Mouse (Mus musculus) thymus, adult 2 months (tissue): Measurements from ENCODE around the gene Pik3r5. TPM values are rescaled to one million over a fixed set of nuclear protein-coding genes. Genes with fewer than 3 reads are reported as not detected.

Experiments used
- DNase-seq: peaks from one replicate; pipeline ENCODE4 v3.0.0; 2021
- H3K27ac ChIP-seq: fragments of 200-500 bp; 2 replicates; pipeline ENCODE4 v1.5.1; 2012; ENCODE audit warnings: low read length, control low read depth; ENCODE audit not compliant: control insufficient read depth, insufficient read depth
- H3K27me3 ChIP-seq: fragments of 200-500 bp; 2 replicates; pipeline ENCODE4 v1.6.1; 2012; ENCODE audit warnings: mild to moderate bottlenecking, low read length, moderate library complexity, mixed read lengths; ENCODE audit not compliant: control insufficient read depth, insufficient read depth
- H3K36me3 ChIP-seq: fragments of 200-500 bp; 2 replicates; pipeline ENCODE4 v1.6.1; 2012; ENCODE audit warnings: mild to moderate bottlenecking, low read length, moderate library complexity; ENCODE audit not compliant: control insufficient read depth, insufficient read depth
- H3K4me1 ChIP-seq: fragments of 200-500 bp; replicated peaks from 2 replicates; pipeline ENCODE4 v1.6.1; 2012; ENCODE audit warnings: low read length; ENCODE audit not compliant: control insufficient read depth, insufficient read depth
- H3K4me3 ChIP-seq: fragments of 200-500 bp; 2 replicates; pipeline ENCODE4 v1.5.1; 2012; ENCODE audit warnings: mild to moderate bottlenecking, low read length, control low read depth, moderate library complexity; ENCODE audit not compliant: control insufficient read depth, insufficient read depth
- CTCF ChIP-seq: fragments of 200-500 bp; IDR thresholded peaks from 2 replicates; pipeline ENCODE4 v1.5.1; 2012; ENCODE audit warnings: mild to moderate bottlenecking, control low read depth, low read length, moderate library complexity, borderline replicate concordance; ENCODE audit not compliant: control insufficient read depth, poor library complexity, insufficient read depth; ENCODE audit errors: extremely low read depth
- POLR2A ChIP-seq: fragments of 200-500 bp; IDR thresholded peaks from 2 replicates; pipeline ENCODE4 v1.6.1; 2012; ENCODE audit warnings: mild to moderate bottlenecking, low read length, control low read depth, moderate library complexity; ENCODE audit not compliant: control insufficient read depth, poor library complexity, insufficient read depth; ENCODE audit errors: extremely low read depth
- WGBS: fragments of 180-500 bp; shearing (Covaris S2); methylation state at CpG from one replicate; pipeline ENCODE4 v1.1.7; 2018; 5-methylcytosine and 5-hydroxymethylcytosine counted together
- polyA plus RNA-seq: library from polyadenylated mRNA; depleted of rRNA; stranded (reverse); fragments of >200 nt; gene quantifications from 2 replicates; pipeline ENCODE4 v1.2.3, GENCODE M21; 2012

Pik3r5 gene
- polyA plus RNA-seq, 1 experiment, result 105 TPM

DNA sequence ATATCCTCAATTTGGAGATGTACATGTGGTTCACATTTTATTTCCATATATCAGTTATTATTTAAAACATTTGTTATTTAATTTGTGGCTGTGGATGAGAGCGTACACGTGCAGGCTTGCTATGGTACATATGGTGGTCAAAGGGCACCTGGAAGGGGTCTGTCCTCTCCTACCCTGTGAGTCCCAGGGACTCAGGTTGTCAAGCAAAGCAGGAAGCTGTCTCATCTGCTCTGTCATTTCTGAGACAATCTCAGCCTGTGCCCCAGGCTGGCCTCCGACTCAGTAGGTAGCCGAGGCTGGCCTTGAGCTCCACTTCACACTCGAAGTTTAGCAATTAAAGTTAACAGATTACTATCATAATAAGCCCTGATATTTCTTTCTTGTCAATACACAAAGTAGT lies 1.6 kb downstream of the Pik3r5 start:
- TF ChIP-seq CTCF (no peak), POLR2A (no peak)
- WGBS, result 78% methylated on average over 5 of the region's 5 CpGs
- no peaks in the 10 kb centered on the region for H3K36me3 ChIP-seq
- H3K4me3 ChIP-seq, result peak overlapping the region; percentile 17; the same call in 1 of the 2 replicates
- no peak for DNase-seq
- H3K27ac ChIP-seq, result peak overlapping the region; percentile 7
- H3K27me3 ChIP-seq, result no peaks in the 10 kb centered on the region
- peaks cover 55% of the 10 kb centered on the region for H3K4me1 ChIP-seq

DNA sequence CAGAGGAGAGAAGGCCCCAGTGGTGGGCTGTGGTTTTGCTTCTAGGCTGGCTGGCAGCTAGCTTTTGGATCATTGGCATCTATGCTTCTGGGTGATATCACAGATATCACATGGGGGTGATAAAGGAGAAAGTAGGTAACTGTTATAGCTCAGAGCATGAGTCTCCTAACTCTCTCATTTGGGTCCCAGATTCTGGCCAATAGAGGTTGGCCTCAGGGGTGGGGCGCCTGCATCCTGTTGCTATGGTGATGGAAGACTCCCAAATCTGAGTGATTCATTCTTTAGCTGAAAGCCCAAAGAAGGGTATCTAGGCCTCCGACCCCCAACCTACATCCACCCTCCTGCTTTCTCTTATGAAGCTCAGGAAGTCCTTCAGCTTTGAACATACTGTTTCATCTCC lies 2.8 kb downstream of the Pik3r5 start:
- H3K4me3 ChIP-seq, result no peak overlapping the region
- TF ChIP-seq CTCF (no peak), POLR2A (no peak)
- no peaks in the 10 kb centered on the region for H3K27me3 ChIP-seq
- no peak overlapping the region for H3K27ac ChIP-seq
- no peak for DNase-seq
- WGBS, result 51% methylated on average over 2 of the region's 2 CpGs
- H3K36me3 ChIP-seq, result no peaks in the 10 kb centered on the region
- H3K4me1 ChIP-seq, result peaks cover 62% of the 10 kb centered on the region

DNA sequence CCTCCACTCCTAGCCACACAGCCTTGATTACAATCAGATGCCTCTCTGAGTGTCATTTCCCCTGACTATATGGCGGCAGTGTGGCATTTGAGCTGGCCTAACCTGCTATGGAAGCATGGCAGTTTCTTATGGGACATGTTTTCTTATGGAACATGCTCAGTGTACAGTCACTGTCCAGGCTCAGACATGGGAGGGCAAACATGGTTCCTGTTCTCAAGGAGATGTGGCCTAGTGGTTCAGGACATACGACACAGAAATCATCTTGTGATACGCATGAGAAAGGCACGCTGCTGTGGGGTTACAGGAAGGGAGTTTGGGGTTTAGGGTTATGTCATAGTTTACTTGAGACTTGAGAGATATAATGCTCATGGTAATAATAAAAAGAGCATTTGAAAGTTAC lies 3.7 kb downstream of the Pik3r5 start:
- 46% methylated on average over 4 of the region's 4 CpGs for WGBS

DNA sequence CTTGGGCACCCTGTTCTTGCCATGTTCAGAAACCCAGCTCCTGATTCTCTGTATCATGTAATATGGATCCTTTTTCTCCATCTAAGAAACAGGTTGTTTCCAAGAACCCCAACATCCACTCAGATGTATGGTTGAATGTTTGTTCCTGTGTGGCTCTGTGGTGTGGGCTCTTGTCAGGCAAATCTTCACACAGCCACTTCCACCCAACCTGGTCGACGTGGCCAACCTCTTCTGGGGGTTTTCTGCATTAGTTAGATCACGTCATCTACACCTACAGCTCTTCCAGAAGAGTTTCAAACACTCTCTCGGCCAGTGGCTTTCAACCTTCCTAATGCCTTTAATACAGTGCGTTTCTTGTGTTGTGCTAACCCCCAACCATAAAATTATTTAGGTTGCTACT lies 4.5 kb downstream of the Pik3r5 start:
- DNase-seq, result no peak
- Histone ChIP-seq H3K36me3 (no peaks in the 10 kb centered on the region), H3K4me3 (no peak overlapping the region), H3K4me1 (peaks cover 61% of the 10 kb centered on the region), H3K27ac (no peak overlapping the region), H3K27me3 (no peaks in the 10 kb centered on the region)
- TF ChIP-seq CTCF, result no peak
- no peak for TF ChIP-seq POLR2A
- 46% methylated on average over 5 of the region's 5 CpGs for WGBS

More for the DNA sequence above, 3.7 kb downstream of the Pik3r5 start:
- Histone ChIP-seq H3K4me1 (peaks cover 62% of the 10 kb centered on the region), H3K27ac (no peak overlapping the region; the same call in 1 of the 2 replicates), H3K27me3 (no peaks in the 10 kb centered on the region), H3K4me3 (no peak overlapping the region), H3K36me3 (no peaks in the 10 kb centered on the region)
- no peak for DNase-seq
- TF ChIP-seq CTCF (no peak), POLR2A (no peak)

DNA sequence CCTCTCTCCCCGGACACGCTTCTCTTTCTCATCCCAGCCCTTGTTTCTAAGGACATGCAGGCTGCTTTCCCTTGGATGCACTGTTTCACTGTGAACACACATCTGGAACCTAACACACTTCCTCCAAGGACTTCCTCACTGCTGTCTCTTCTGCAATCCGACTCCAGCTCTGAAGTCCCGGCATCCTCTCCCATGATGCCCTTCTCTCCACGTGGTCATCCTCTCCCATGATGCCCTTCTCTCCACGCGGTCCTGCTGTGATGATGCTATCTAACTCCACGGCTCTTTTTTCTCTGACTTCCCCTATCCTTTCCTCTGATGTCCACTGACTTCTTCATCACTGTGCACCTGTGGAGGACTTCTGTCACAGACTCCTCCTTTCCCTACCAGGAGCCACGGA lies 8.2 kb downstream of the Pik3r5 start:
- Histone ChIP-seq H3K27me3 (no peaks in the 10 kb centered on the region), H3K4me1 (peaks cover 60% of the 10 kb centered on the region), H3K36me3 (peaks cover 5% of the 10 kb centered on the region; the same call in 1 of the 2 replicates), H3K27ac (no peak overlapping the region), H3K4me3 (no peak overlapping the region)
- DNase-seq, result no peak
- 88% methylated on average over 9 of the region's 9 CpGs for WGBS
- no peak for TF ChIP-seq CTCF
- TF ChIP-seq POLR2A, result no peak

DNA sequence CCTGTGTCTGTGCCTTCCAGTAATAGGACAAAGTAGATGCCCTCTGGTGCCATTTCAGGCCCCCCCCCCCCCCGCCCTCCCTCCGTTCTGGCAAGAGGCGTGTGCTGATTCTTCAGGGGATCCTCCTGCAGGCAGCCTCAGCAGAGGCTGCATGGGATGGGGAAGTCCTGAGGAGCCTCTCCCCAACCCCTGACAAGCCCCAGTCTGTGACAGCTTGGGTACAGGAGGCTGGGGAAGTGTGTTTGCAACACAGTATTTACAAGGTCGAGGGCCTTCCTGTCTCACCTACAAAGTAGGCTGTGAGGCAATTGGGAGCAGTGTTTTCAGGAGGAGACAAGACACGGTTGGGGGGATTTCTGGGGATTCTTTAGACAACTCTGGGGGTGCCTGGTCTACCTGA lies 9.0 kb downstream of the Pik3r5 start:
- H3K4me1 ChIP-seq, result peaks cover 53% of the 10 kb centered on the region
- no peak overlapping the region for H3K27ac ChIP-seq
- no peak overlapping the region for H3K4me3 ChIP-seq
- TF ChIP-seq CTCF (no peak), POLR2A (no peak)
- no peak for DNase-seq
- 64% methylated on average over 5 of the region's 5 CpGs for WGBS
- H3K36me3 ChIP-seq, result peaks cover 5% of the 10 kb centered on the region; the same call in 1 of the 2 replicates
- H3K27me3 ChIP-seq, result no peaks in the 10 kb centered on the region

DNA sequence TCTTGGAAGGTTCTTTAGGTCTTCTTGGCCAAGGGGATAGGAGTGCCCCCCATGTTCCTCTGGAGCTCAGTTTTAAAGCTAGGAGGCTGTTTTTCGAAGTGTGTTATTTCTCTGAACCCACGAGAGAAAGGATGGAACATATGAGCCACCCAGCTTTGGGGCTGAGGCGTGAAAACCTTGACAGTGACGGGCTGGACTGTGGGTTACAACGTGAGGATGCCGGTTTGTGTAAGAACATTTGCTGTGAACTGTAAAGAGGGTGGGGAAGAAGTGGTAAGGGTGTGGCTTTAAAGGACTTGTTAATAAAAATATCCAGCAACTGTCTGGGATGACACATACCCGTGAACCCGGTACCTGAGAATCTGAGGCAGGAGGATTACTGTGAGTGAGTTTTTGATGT lies 10.4 kb downstream of the Pik3r5 start:
- Histone ChIP-seq H3K4me3 (no peak overlapping the region), H3K36me3 (peaks cover 5% of the 10 kb centered on the region; the same call in 1 of the 2 replicates), H3K4me1 (peaks cover 50% of the 10 kb centered on the region), H3K27me3 (no peaks in the 10 kb centered on the region), H3K27ac (no peak overlapping the region)
- no peak for TF ChIP-seq POLR2A
- no peak for TF ChIP-seq CTCF
- no peak for DNase-seq
- 80% methylated on average over 8 of the region's 8 CpGs for WGBS
